Mouse (Mus musculus): ENCODE measurements around the gene 2210017I01Rik. TPM values are rescaled to one million over a fixed set of nuclear protein-coding genes. Genes with fewer than 3 reads are reported as not detected.

Gene 2210017I01Rik
- total RNA-seq, 2 experiments from 2014 or later: not detected

DNA sequence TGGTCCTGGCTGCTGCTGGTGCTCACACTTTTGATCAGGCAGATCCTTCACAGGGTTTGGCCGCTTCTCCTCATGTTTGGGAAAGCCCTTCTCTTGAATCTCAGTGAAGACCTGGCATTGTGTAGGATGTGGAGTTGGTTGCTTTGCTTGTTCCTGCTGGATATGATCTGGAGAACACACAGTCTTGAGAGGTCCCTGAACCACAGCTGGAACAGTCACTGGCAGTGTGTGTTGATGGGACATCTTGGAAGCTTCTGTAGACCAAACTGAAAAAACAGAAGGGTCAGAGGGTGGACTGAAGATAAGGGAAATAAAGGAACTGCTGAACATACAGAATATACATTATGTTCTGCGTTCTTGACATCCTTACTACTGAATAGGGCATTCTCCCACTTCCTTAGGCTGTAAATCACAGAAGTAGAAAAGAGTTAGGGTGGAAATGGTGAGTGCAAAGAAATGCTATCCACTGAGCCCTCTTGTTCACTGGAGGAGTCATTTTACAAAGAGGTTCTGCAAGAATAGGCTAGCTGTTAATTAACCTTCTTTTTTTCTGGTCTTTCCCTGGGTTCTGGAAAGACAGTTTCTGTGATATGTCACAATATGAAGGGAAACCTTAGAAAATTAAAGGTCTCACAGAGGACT is 34.7 kb downstream of the 2210017I01Rik start:
- intact Hi-C loops (cut with DNase I): no loop called here
- no peak for DNase-seq (ENCODE audit: low spot score)

DNA sequence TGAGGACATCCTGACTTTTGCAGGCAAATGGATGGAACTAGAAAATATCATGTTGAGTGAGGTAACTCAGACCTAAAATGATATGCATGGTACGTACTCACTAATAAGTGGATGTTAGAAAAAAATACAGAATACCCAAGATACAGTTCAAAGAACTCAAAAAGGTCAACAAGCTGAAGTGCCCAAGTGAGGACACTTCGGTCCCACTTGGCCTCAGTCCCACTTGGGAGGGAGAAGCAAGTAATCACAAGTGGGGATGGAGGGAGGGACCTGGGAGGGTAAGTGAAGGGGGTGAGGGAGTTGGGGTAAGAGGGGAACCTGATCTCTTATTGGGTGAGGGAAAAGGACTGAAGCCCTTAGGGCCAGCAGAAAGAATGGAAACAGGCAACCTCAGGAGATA is 38.5 kb downstream of the 2210017I01Rik start:
- intact Hi-C loops (cut with DNase I): no loop called here
- no peak for DNase-seq (ENCODE audit: low spot score)

DNA sequence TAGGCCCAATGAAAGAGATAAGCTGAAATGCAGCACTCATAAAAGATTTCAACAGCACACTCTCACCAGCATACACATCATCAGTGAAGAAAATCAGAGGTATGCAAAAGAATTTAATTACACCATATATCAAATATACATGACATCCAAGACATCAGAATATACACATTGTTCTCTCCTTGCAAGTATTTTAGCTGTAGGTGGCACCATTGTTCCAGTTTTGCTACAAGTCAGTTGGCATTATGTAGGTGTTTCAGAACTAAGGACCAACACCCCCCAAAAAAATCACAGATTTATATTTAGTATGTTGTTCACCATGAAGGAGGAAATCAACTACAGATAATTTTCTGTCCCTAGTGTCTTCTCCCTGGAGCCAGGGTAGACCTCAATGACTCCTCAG is 41.9 kb downstream of the 2210017I01Rik start:
- DNase-seq (ENCODE audit: low spot score): no peak
- intact Hi-C loops (cut with DNase I): no loop called here

Other genes with a start within 250 kb of the 2210017I01Rik start
- not detected for gene Sprr2f, start 242.3 kb downstream of the 2210017I01Rik start, total RNA-seq (2021)
- gene Sprr2h, start 221.8 kb downstream of the 2210017I01Rik start, total RNA-seq (2021): not detected
- gene Sprr2i, start 199.5 kb downstream of the 2210017I01Rik start, total RNA-seq (2021): not detected
- not detected for gene Sprr2j-ps, start 189.4 kb downstream of the 2210017I01Rik start, total RNA-seq (2021)
- gene Gm9774, start 178.1 kb downstream of the 2210017I01Rik start, total RNA-seq (2021): 1 to 10 TPM; 2.8 to 4.8 TPM
- gene Sprr2k, start 174.9 kb downstream of the 2210017I01Rik start, total RNA-seq (2021): not detected
- not detected for gene Sprr1b, start 168.7 kb downstream of the 2210017I01Rik start, total RNA-seq (2021)
- gene Sprr3, start 148.8 kb downstream of the 2210017I01Rik start, total RNA-seq (2021): not detected
- gene Sprr1a, start 121.6 kb downstream of the 2210017I01Rik start, total RNA-seq (2021): not detected
- gene Sprr4, start 107.0 kb downstream of the 2210017I01Rik start, total RNA-seq (2021): not detected
- not detected for gene 2310046K23Rik, start 73.0 kb downstream of the 2210017I01Rik start, total RNA-seq (2021)
- not detected for gene Ivl, start 33.8 kb downstream of the 2210017I01Rik start, total RNA-seq (2021)
- gene Smcp, start 18.5 kb downstream of the 2210017I01Rik start, total RNA-seq (2021): not detected
- not detected for gene Lce6a, start 14.2 kb upstream of the 2210017I01Rik start, total RNA-seq (2021)
- gene Lce1a1, start 40.8 kb upstream of the 2210017I01Rik start, total RNA-seq (2021): not detected
- not detected for gene Lce1b, start 49.4 kb upstream of the 2210017I01Rik start, total RNA-seq (2021)
- gene Lce1a2, start 62.8 kb upstream of the 2210017I01Rik start, total RNA-seq (2021): not detected
- gene Lce1c, start 71.8 kb upstream of the 2210017I01Rik start, total RNA-seq (2021): not detected
- gene Lce1d, start 79.7 kb upstream of the 2210017I01Rik start, total RNA-seq (2021): not detected
- not detected for gene Lce1e, start 101.6 kb upstream of the 2210017I01Rik start, total RNA-seq (2021)
- not detected for gene Lce1f, start 112.9 kb upstream of the 2210017I01Rik start, total RNA-seq (2021)
- gene Gm38119, start 131.6 kb upstream of the 2210017I01Rik start, total RNA-seq (2021): not detected
- not detected for gene Lce1g, start 144.8 kb upstream of the 2210017I01Rik start, total RNA-seq (2021)
- not detected for gene Lce1h, start 157.6 kb upstream of the 2210017I01Rik start, total RNA-seq (2021)
- gene Lce1i, start 171.4 kb upstream of the 2210017I01Rik start, total RNA-seq (2021): not detected
- gene Lce1j, start 183.0 kb upstream of the 2210017I01Rik start, total RNA-seq (2021): not detected
- not detected for gene Lce1k, start 200.4 kb upstream of the 2210017I01Rik start, total RNA-seq (2021)
- not detected for gene Kprp, start 219.8 kb upstream of the 2210017I01Rik start, total RNA-seq (2021)
- gene Lce1l, start 243.8 kb upstream of the 2210017I01Rik start, total RNA-seq (2021): not detected

Data from heart, postnatal 25 days (tissue).